Mouse (Mus musculus) B cell, adult 2 months (primary cell): Measurements from ENCODE around the gene Gjb2.

Experiments used
- DNase-seq, 2 experiments: peaks; one replicate each; pipeline ENCODE4 v3.0.0; 2022

The Gjb2 gene

GRCm38 (mm10) chr14:57066053-57066452, 38.4 kb downstream of the Gjb2 start:
- no peak for DNase-seq

GRCm38 (mm10) chr14:57060052-57060451, 44.5 kb downstream of the Gjb2 start:
- peak; percentile 71 to 72 for DNase-seq

GRCm38 (mm10) chr14:57057563-57058321, 46.8 kb downstream of the Gjb2 start, which contains the start of gene Gja3:
Gene Gja3 (minus strand): TSS chr14:57058100.
- DNase-seq: peak in 1 of 2 experiments; percentile 7

- no peak for DNase-seq
Measured at GRCm38 (mm10) chr14:57057204-57057562, 47.3 kb downstream of the Gjb2 start.

- no peak for DNase-seq
Measured at GRCm38 (mm10) chr14:57052713-57053112, 51.8 kb downstream of the Gjb2 start.
